ENCODE assay signal across 8 mouse cellular contexts in the genomic region with DNA sequence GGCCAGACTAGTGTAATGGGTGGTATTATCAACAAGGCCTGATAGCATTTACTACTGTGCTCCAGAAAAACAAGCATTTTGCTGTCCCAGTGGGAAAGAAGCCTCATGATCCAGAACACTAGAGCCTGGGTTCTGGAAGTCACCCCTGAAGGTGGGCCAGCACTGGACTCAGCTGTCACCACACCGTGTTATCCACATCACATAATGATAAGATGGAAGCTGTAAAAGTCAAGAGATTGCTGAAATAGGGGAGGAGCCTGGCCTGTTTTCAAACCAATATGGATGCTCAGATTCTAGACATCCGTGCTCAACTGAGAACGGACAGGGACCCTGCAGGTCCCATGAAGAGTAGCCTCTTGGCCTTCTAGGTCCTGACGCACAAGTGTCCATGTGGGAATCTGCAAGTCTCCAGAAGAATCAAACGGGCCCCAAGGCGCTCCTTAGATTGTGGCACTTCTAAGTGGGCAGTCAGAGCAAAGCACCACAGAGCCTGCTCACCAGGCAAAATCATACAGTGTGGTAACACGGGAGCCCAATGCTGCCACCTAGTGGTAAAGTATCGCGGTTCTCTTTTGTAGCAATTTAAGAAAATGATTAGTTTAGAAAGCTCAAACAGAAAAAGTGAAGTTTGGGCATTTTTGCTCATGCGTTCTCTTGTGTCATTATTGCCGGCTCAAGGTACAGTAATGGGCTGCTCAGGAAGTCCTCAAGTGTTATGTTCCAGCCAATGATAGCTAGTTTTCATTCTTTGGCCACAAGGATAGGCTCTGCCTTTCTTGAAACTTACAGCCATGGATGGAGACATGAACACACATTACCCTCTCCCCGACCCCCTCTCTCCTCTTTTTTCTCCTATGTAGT. TPM values are rescaled to one million over a fixed set of nuclear protein-coding genes. Genes with fewer than 3 reads are reported as not detected.
DNase-seq lines count a peak whose midpoint lies in the region; ATAC-seq and TF ChIP-seq lines count a peak whose summit lies in the region.

No protein-coding gene starts in this region.

- in situ Hi-C loops in Patski (cut with MboI; ENCODE audit: low pct_unique_long_range_greater_than_20kb), result loop anchor here (5.0 kb wide), 2 partner anchors 44 to 94 kb away; no protein-coding TSS in a partner anchor

- H3K27me3 ChIP-seq in Patski, result peaks cover 15% of the 10 kb centered on the region
- H3K27me3 ChIP-seq in forebrain, embryonic 16.5 days (replicated peaks; ENCODE audit: control insufficient read depth, insufficient read depth, low read length), result no peaks in the 10 kb centered on the region
- H3K27me3 ChIP-seq in hindbrain, embryonic 10.5 days (ENCODE audit: insufficient read depth, poor library complexity, severe bottlenecking), result no peaks in the 10 kb centered on the region

- DNase-seq in Patski (ENCODE audit: low read depth, low spot score), result no peak
- peak; percentile 80 to 85 for DNase-seq in cerebellum, adult 18-20 months
- DNase-seq in hindbrain, embryonic 10.5 days (ENCODE audit: low spot score), result peak; percentile 70
- DNase-seq in layer of hippocampus, adult 9-10 months (ENCODE audit: low spot score), result peak; percentile 77
- DNase-seq in lung, postnatal 14 days, result peak; percentile 87
- DNase-seq in right cerebral cortex, adult 2 months (ENCODE audit: low spot score in 2 of 2), result peak; percentile 86

- peak; percentile 58 for ATAC-seq in Patski
- peak; percentile 78; the same call in 1 of the 2 replicates for ATAC-seq in forebrain, embryonic 16.5 days
- no peak for ATAC-seq in inflammation-experienced regulatory T-cells, adult 6 months

- TF ChIP-seq CTCF in Patski (IDR thresholded peaks at IDR 0.05), result peak; percentile 87

- no peak overlapping the region for H3K27ac ChIP-seq in forebrain, embryonic 16.5 days (ENCODE audit: low read length)
- no peak overlapping the region for H3K27ac ChIP-seq in hindbrain, embryonic 10.5 days

- H3K9ac ChIP-seq in forebrain, embryonic 16.5 days (replicated peaks; ENCODE audit: low read depth, low read length), result 0 out of 2 replicates have a peak overlapping the region, but pooled peaks have one; percentile 37

- H3K9me3 ChIP-seq in forebrain, embryonic 16.5 days (ENCODE audit: control insufficient read depth, low read length), result no peaks in the 10 kb centered on the region
- no peaks in the 10 kb centered on the region for H3K9me3 ChIP-seq in hindbrain, embryonic 10.5 days

- H3K36me3 ChIP-seq in forebrain, embryonic 16.5 days (ENCODE audit: control insufficient read depth, insufficient read depth), result no peaks in the 10 kb centered on the region
- H3K36me3 ChIP-seq in hindbrain, embryonic 10.5 days, result no peaks in the 10 kb centered on the region

- CTCF ChIA-PET in Patski (lab: Charles Lee), result interaction anchor here (0.6 to 4.4 kb wide), 23 partner anchors 8 to 155 kb away, joined by 3 to 59 read pairs (median 4); partner anchors contain the start of gene Alg12

- H3K4me3 ChIP-seq in forebrain, embryonic 16.5 days (replicated peaks; ENCODE audit: low read length), result no peak overlapping the region; the same call in 1 of the 2 replicates
- no peak overlapping the region for H3K4me3 ChIP-seq in hindbrain, embryonic 10.5 days

- POLR2A ChIA-PET in Patski (lab: Charles Lee), result interaction anchor here (0.6 to 2.6 kb wide), 8 partner anchors 32 to 1662 kb away, joined by 3 to 8 read pairs (median 3); partner anchors contain the start of genes Alg12 and Creld2

- H3K4me2 ChIP-seq in forebrain, embryonic 16.5 days (ENCODE audit: low read length), result no peak overlapping the region; the same call in 1 of the 2 replicates

- no peaks in the 10 kb centered on the region for H3K4me1 ChIP-seq in forebrain, embryonic 16.5 days (replicated peaks; ENCODE audit: control insufficient read depth, insufficient read depth, low read length)
- no peaks in the 10 kb centered on the region for H3K4me1 ChIP-seq in hindbrain, embryonic 10.5 days (replicated peaks)

- WGBS in forebrain, embryonic 16.5 days, result 26% methylated on average over 12 of the region's 12 CpGs
- 32% methylated on average over 12 of the region's 12 CpGs for WGBS in hindbrain, embryonic 10.5 days

RNA-seq across cellular contexts. Expression of gene Ttll8, which starts 32.9 kb away (rescaled TPM):
- 0.03 TPM for polyA plus RNA-seq in Patski (2021)
- polyA plus RNA-seq in forebrain, embryonic 16.5 days (2015; fragmentation: Nextera tagmentation; extraction: Ambion mirVana), result 0.07 and 0.08 TPM in 2 replicates
- polyA plus RNA-seq in hindbrain, embryonic 10.5 days (2016; fragmentation: Nextera tagmentation; extraction: Ambion mirVana), result 0.05 and 0.08 TPM in 2 replicates
- not detected for polyA plus RNA-seq in inflammation-experienced regulatory T-cells, adult 6 months (2017; shearing (Covaris generic))

RNA-seq across cellular contexts. Expression of gene Mlc1, which starts 57.4 kb away (rescaled TPM):
- 0.06 TPM for polyA plus RNA-seq in Patski (2021)
- polyA plus RNA-seq in forebrain, embryonic 16.5 days (2015; fragmentation: Nextera tagmentation; extraction: Ambion mirVana), result 33.5 and 36.4 TPM in 2 replicates
- 4.7 and 5.5 TPM in 2 replicates for polyA plus RNA-seq in hindbrain, embryonic 10.5 days (2016; fragmentation: Nextera tagmentation; extraction: Ambion mirVana)
- under 1 TPM in 1 of 3 experiments, not detected in 2; 0.16 TPM for polyA plus RNA-seq in inflammation-experienced regulatory T-cells, adult 6 months (2017; shearing (Covaris generic))

RNA-seq across cellular contexts. Expression of gene Pim3, which starts 59.4 kb away (rescaled TPM):
- polyA plus RNA-seq in Patski (2021), result 149 TPM
- polyA plus RNA-seq in forebrain, embryonic 16.5 days (2015; fragmentation: Nextera tagmentation; extraction: Ambion mirVana), result 58.2 and 70.7 TPM in 2 replicates
- polyA plus RNA-seq in hindbrain, embryonic 10.5 days (2016; fragmentation: Nextera tagmentation; extraction: Ambion mirVana), result 41.3 and 48.3 TPM in 2 replicates
- 1 to 10 TPM; 3.0 to 4.1 (median 4.0) TPM for polyA plus RNA-seq in inflammation-experienced regulatory T-cells, adult 6 months (2017; shearing (Covaris generic))
